Mouse (Mus musculus) brain, embryonic 14.5 days (tissue): ENCODE data around the gene Cd52.

Experiments
- CTCF ChIP-seq: fragments of 200-500 bp; IDR thresholded peaks from 2 replicates; pipeline ENCODE4 v1.5.1; 2012; ENCODE audit warnings: inconsistent platforms, mild to moderate bottlenecking, moderate library complexity, borderline replicate concordance; ENCODE audit not compliant: insufficient read depth, insufficient read length; ENCODE audit errors: extremely low read depth
- POLR2A ChIP-seq: fragments of 200-500 bp; IDR thresholded peaks from 2 replicates; pipeline ENCODE4 v1.6.1; 2012; ENCODE audit warnings: mild to moderate bottlenecking, inconsistent platforms, borderline replicate concordance; ENCODE audit not compliant: poor library complexity, insufficient read depth, insufficient read length, severe bottlenecking; ENCODE audit errors: extremely low read depth

DNA sequence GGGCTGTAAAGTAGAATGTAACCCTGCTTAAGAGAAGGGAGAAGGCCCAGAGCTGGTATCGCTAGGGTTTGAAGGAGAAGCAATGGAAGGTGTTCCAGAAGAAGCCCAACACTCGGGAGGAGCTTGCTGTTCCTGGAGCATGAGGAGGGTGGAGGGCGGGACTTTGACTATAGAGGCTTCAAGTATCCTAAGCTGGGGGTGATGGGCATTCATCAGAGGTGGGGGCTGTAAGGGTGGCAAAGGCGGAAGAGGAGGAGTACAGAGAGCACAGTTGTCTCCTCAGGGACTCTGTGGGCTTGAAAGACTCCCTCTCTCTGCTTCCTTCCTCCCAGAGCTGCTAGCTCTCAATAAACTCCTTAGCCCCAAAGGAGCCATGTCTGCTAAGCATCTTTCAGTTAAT lies 5.4 kb upstream of the Cd52 start:
- TF ChIP-seq CTCF, result no peak
- TF ChIP-seq POLR2A, result no peak
